Mouse (Mus musculus): Measurements from ENCODE around the gene Gm44965.

DNA sequence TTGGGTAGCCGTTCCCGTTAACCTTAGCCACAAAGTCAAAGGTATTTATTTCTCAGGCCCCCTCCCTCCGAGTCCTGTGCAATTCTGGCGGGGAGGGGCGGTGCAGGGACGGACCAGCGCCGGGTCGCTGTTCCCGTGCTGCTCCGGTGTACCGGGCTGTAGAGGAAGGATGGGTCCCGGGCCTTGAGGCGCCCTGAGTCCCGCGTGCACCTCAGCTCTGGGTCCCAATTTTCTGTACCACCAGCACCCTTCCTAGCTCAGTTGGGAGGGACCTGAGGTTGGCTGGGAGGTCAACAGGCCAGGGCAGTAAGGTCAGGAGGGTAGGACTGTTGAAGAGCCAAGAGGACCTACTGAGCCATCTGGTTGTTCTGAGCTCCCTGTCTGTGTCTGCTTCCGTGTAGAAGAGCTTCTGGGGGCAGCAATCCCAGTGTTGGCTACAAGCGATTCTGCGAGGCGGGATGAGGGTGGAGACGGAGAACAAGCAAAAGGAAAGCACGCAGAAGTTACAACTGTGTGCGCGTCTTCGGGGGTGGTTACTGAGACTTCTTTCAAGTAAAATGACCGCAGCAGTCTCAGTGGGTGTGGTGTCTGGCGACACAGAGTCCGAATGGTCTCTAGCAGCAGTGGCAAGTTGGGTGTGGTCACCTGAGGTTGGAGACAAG is 8.5 kb downstream of the Gm44965 start:
- TF ChIP-seq CTCF (IDR thresholded peaks at IDR 0.05; ENCODE audit: insufficient read depth, low read depth, low read length) (no peak), POLR2A (IDR thresholded peaks at IDR 0.05; ENCODE audit: insufficient read depth, low read depth, low read length) (no peak)
